9 mouse cellular contexts compared by ENCODE assay signal in the genomic region with DNA sequence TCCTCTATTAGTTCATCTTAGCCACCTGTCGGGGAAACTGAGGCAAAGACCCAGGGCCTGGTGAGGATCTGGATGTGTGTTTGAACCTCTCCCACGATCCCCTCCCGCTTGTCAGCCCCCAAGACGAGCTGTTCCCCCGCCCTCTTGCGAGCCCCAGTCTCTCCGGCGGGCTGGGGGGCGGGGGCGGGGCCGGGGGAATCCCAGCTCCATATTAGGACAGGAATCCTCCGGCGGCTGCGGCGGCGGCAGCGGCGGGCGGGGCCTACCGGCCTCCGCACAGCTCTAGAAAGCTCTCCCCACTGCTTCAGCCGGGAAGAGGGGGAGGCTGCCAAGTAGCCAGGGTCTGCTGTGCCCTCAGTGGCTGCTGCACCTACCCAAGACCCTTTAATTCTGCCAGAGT. TPM values are rescaled to one million over a fixed set of nuclear protein-coding genes. Genes with fewer than 3 reads are reported as not detected.
DNase-seq lines count a peak whose midpoint lies in the region; ATAC-seq and TF ChIP-seq lines count a peak whose summit lies in the region.
"Had no signal": no experiment of that assay in that cellular context is flagged by ENCODE, and none has a peak within 500 bp of the region (broad histone marks: within the 10 kb centered on the region; RNA-seq: fewer than 3 reads in every experiment).

No protein-coding gene starts in this region.

- ATAC-seq in forebrain, embryonic 14.5 days = peak; percentile 55
- 0 out of 2 replicates have a peak, but pooled peaks have one; percentile 24 for ATAC-seq in midbrain, embryonic 14.5 days (ENCODE audit: low FRiP score, low TSS enrichment)
- ATAC-seq in inflammation-experienced regulatory T-cells, adult 6 months = no peak

- peaks cover 4% of the 10 kb centered on the region for H3K4me1 ChIP-seq in forebrain, embryonic 14.5 days (ENCODE audit: control insufficient read depth, insufficient read depth, low read length)
- peaks cover 34% of the 10 kb centered on the region for H3K4me1 ChIP-seq in midbrain, embryonic 14.5 days (ENCODE audit: control insufficient read depth, insufficient read depth, low read length)

- peak overlapping the region; percentile 59 for H3K4me2 ChIP-seq in forebrain, embryonic 14.5 days (ENCODE audit: low read length)
- H3K4me2 ChIP-seq in midbrain, embryonic 14.5 days (ENCODE audit: low read length) = peak overlapping the region; percentile 66

- TF ChIP-seq CTCF in gastrocnemius, adult 2 months (IDR thresholded peaks at IDR 0.05) = no peak

- no peaks in the 10 kb centered on the region for H3K9me3 ChIP-seq in forebrain, embryonic 14.5 days (replicated peaks; ENCODE audit: control insufficient read depth, low read length)
- H3K9me3 ChIP-seq in midbrain, embryonic 14.5 days (ENCODE audit: control insufficient read depth, low read length) = no peaks in the 10 kb centered on the region

- intact Hi-C loops in gastrocnemius, adult 2 months (cut with DNase I) = no loop called here

- WGBS in forebrain, embryonic 14.5 days = 1% methylated on average over 22 of the region's 22 CpGs
- under 1% methylated on average over 18 of the region's 22 CpGs for WGBS in midbrain, embryonic 14.5 days

- no peak overlapping the region for H3K27ac ChIP-seq in forebrain, embryonic 14.5 days (ENCODE audit: low read depth, low read length)
- H3K27ac ChIP-seq in midbrain, embryonic 14.5 days (replicated peaks; ENCODE audit: low read depth, low read length) = peak overlapping the region; percentile 66; the same call in 1 of the 2 replicates
- H3K27ac ChIP-seq in gastrocnemius, adult 2 months = no peak overlapping the region

- H3K4me3 ChIP-seq in forebrain, embryonic 14.5 days (ENCODE audit: low read depth, low read length) = peak overlapping the region; percentile 32
- H3K4me3 ChIP-seq in midbrain, embryonic 14.5 days (replicated peaks; ENCODE audit: low read depth, low read length) = peak overlapping the region; percentile 41
- no peak overlapping the region for H3K4me3 ChIP-seq in gastrocnemius, adult 2 months

- H3K27me3 ChIP-seq in forebrain, embryonic 14.5 days (replicated peaks; ENCODE audit: control insufficient read depth, insufficient read depth, low read length) = peaks cover 16% of the 10 kb centered on the region
- H3K27me3 ChIP-seq in midbrain, embryonic 14.5 days (ENCODE audit: control insufficient read depth, insufficient read depth, low read length) = peaks cover 48% of the 10 kb centered on the region

- no peaks in the 10 kb centered on the region for H3K36me3 ChIP-seq in forebrain, embryonic 14.5 days (ENCODE audit: control insufficient read depth, insufficient read depth, low read length)
- H3K36me3 ChIP-seq in midbrain, embryonic 14.5 days (ENCODE audit: control insufficient read depth, insufficient read depth, low read length) = no peaks in the 10 kb centered on the region

- DNase-seq in embryo, embryonic 11 days = peak; percentile 9
- no peak for DNase-seq in embryo, embryonic 10 days (ENCODE audit: low spot score)
- peak; percentile 47 for DNase-seq in R1 (ENCODE audit: low read depth, low spot score)
- peak; percentile 53 for DNase-seq in forebrain, embryonic 14.5 days (ENCODE audit: low spot score)
- DNase-seq in midbrain, embryonic 14.5 days = peak; percentile 64
- no peak for DNase-seq in lung, postnatal 10 days
- DNase-seq in gastrocnemius, adult 2 months = no peak

- peak overlapping the region; percentile 29 for H3K9ac ChIP-seq in forebrain, embryonic 14.5 days (ENCODE audit: low read length)
- H3K9ac ChIP-seq in midbrain, embryonic 14.5 days (replicated peaks; ENCODE audit: low read length) = peak overlapping the region; percentile 45; the same call in 1 of the 2 replicates

RNA-seq across cellular contexts. Expression of a gene that starts 0.6 kb away (rescaled TPM):
- polyA plus RNA-seq in forebrain, embryonic 14.5 days (2014; fragmentation: Nextera tagmentation; extraction: Ambion mirVana) = 0.08 and 0.14 TPM in 2 replicates
- 0.24 and 0.58 TPM in 2 replicates for polyA plus RNA-seq in midbrain, embryonic 14.5 days (2014; fragmentation: Nextera tagmentation; extraction: Ambion mirVana)
- polyA plus RNA-seq in inflammation-experienced regulatory T-cells, adult 6 months (2017; shearing (Covaris generic)) = 1 to 10 TPM in 2 of 3 experiments, under 1 TPM in 1; 0.60 to 1.9 (median 1.4) TPM
- total RNA-seq in gastrocnemius, adult 2 months (2021) = under 1 TPM in 1 of 2 experiments, not detected in 1; 0.13 TPM
- total RNA-seq: megakaryocyte progenitor cell, adult 5-6 weeks had no signal

RNA-seq across cellular contexts. Expression of a gene that starts 28.8 kb away (rescaled TPM):
- 145 and 148 TPM in 2 replicates for polyA plus RNA-seq in forebrain, embryonic 14.5 days (2014; fragmentation: Nextera tagmentation; extraction: Ambion mirVana)
- polyA plus RNA-seq in midbrain, embryonic 14.5 days (2014; fragmentation: Nextera tagmentation; extraction: Ambion mirVana) = 117 and 122 TPM in 2 replicates
- 10 to 100 TPM; 76.1 to 89.6 (median 87.7) TPM for polyA plus RNA-seq in inflammation-experienced regulatory T-cells, adult 6 months (2017; shearing (Covaris generic))
- 10 to 100 TPM; 59.3 to 64.5 TPM for total RNA-seq in gastrocnemius, adult 2 months (2021)

RNA-seq across cellular contexts. Expression of a gene that starts 32.9 kb away (rescaled TPM):
- 7.4 and 8.0 TPM in 2 replicates for polyA plus RNA-seq in forebrain, embryonic 14.5 days (2014; fragmentation: Nextera tagmentation; extraction: Ambion mirVana)
- 6.2 and 8.7 TPM in 2 replicates for polyA plus RNA-seq in midbrain, embryonic 14.5 days (2014; fragmentation: Nextera tagmentation; extraction: Ambion mirVana)
- 1 to 10 TPM in 2 of 3 experiments, under 1 TPM in 1; 0.20 to 2.4 (median 1.7) TPM for polyA plus RNA-seq in inflammation-experienced regulatory T-cells, adult 6 months (2017; shearing (Covaris generic))
- total RNA-seq in gastrocnemius, adult 2 months (2021) = 1 to 10 TPM; 6.0 to 8.6 TPM

RNA-seq across cellular contexts. Expression of a gene that starts 47.8 kb away (rescaled TPM):
- polyA plus RNA-seq in forebrain, embryonic 14.5 days (2014; fragmentation: Nextera tagmentation; extraction: Ambion mirVana) = 4.9 and 7.8 TPM in 2 replicates
- polyA plus RNA-seq in midbrain, embryonic 14.5 days (2014; fragmentation: Nextera tagmentation; extraction: Ambion mirVana) = 10.7 and 12.2 TPM in 2 replicates
- under 1 TPM in 1 of 3 experiments, not detected in 2; 0.39 TPM for polyA plus RNA-seq in inflammation-experienced regulatory T-cells, adult 6 months (2017; shearing (Covaris generic))
- total RNA-seq in gastrocnemius, adult 2 months (2021) = 1 to 10 TPM; 1.5 to 2.1 TPM
- total RNA-seq: megakaryocyte progenitor cell, adult 5-6 weeks had no signal

RNA-seq across cellular contexts. Expression of a gene that starts 47.9 kb away (rescaled TPM):
- 45.4 and 55.1 TPM in 2 replicates for polyA plus RNA-seq in forebrain, embryonic 14.5 days (2014; fragmentation: Nextera tagmentation; extraction: Ambion mirVana)
- polyA plus RNA-seq in midbrain, embryonic 14.5 days (2014; fragmentation: Nextera tagmentation; extraction: Ambion mirVana) = 69.7 and 77.4 TPM in 2 replicates
- 10 to 100 TPM; 10.3 to 12.5 (median 10.4) TPM for polyA plus RNA-seq in inflammation-experienced regulatory T-cells, adult 6 months (2017; shearing (Covaris generic))
- total RNA-seq in gastrocnemius, adult 2 months (2021) = 10 to 100 TPM; 20.0 to 22.4 TPM

Comparison
In these comparisons a context has a peak if more than half of its experiments do, and no peak if none do; other contexts are left out.
1. DNase-seq: peak in embryo, embryonic 11 days (single experiment), R1 (single experiment), forebrain, embryonic 14.5 days (single experiment) and midbrain, embryonic 14.5 days (single experiment); none in embryo, embryonic 10 days (single experiment), lung, postnatal 10 days (single experiment) and gastrocnemius, adult 2 months (single experiment).